Mouse (Mus musculus) frontal cortex, postnatal 14 days (tissue): ENCODE results near the gene Gprin1.
"Not testable (repeated sequence)": the region's sequence is repeated elsewhere in the genome, so short reads cannot be mapped to it uniquely, and the experiment has no call there.

ENCODE experiments used
- DNase-seq, 2 experiments: peaks; one replicate each; pipeline ENCODE4 v3.0.0; 2022; ENCODE audit warnings: low spot score in 2 of 2

The Gprin1 gene

DNA sequence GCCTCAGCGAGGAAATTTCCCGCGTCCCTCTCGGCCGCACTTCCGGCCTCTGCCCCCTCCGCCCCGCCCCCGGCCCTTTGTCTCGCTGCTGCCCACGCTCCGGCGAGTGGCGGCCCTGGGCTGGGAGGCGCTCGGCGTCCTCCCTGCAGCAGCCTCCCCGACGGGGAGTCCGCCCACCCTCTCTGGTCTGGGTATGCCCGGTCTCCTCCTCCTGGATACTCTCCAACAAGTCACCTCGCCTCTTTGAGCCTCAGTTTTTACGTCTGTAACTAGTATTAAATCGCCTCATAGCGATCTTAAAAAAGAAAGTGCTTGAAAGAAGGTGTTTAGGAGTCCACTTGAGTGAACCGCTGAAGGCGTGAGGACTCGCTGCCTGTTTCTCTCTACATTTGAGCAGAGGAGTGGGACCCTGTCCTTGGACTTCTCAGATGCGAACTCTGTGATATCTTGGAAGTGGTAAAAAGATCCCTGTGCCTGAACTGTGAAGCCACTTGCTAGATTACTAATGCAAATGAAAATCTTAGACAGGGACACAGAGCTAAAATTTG, at the start of gene Gprin1:
Gene Gprin1, minus strand, starts transcription at position 11 of the 548 bp plus-strand sequence.
- DNase-seq, result no peak

- DNase-seq, result peak; percentile 44 to 57
Measured at GRCm38 (mm10) chr13:54798740-54799139, 49.1 kb upstream of the Gprin1 start.

DNA sequence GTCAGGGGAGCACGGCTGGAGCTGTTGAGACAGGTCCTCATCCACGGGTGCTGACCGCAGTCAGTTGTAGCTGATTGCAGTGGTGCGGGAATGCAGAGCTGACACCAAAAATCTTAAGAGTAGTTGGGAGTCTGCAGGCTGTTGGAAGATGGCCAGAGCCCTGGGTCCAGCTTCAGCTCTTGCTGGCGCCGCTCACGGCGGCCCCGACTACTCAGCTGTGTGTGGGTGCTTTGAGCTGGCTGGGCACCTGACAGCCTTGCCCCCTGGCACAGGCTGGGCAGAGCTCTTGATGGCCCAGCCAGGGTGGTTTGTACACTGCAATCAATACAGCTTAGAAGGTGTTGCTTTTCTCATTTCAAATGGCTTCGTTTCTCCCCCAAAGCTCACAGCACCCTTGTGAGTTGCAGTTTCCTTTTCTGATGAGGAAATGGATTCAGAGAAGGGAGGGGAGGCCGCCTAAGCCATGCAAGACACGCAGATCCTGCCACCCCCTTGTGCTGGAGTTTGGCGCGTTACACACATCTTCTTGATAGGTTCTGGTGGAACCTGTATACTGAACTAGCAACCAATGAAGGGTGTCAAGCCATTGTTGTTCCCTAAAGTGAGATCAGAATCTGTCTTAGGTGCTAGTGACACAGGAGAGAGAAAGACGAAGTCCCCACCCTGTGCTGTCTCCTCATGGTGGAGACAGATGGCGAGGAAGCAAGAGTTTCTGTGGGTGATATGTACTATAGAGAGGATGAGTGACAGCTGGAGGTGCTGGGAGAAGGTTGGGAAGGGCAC, 48.4 kb upstream of the Gprin1 start:
- no peak for DNase-seq

- peak in 1 of 2 experiments; percentile 49 for DNase-seq
Measured at GRCm38 (mm10) chr13:54797356-54797755, 47.7 kb upstream of the Gprin1 start.

- no peak for DNase-seq
Measured at GRCm38 (mm10) chr13:54794843-54795242, 45.2 kb upstream of the Gprin1 start.

DNA sequence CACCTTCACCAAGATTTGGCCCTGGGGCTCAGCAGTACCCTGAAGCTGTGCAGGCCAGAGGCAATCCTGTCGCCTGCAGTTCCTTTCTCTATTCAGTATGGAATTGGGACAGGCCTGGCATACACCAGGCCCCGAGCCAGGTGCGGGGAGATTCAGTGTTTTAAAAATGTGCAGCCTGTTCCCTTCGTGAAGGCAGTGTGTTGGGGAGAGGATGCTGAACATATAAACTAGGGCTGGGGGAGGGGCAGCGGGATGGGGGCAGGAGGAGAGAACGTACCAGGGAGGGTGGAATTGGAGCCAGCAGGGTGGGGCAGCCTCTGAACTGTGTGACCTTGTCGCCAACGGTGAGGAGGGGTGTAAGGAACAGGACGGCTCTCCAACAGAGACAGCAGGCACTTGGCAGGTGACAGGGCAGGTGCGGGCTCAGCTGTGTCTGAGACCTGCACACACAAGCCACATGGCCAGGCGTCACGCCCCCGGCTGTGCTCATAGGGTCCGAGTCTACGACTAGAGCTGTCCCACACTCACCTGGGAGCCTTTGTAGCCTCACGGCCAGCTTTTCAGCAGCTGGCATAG, 44.4 kb upstream of the Gprin1 start:
- no peak for DNase-seq

- DNase-seq, result no peak
Measured at GRCm38 (mm10) chr13:54792259-54793230, 42.9 kb upstream of the Gprin1 start.

DNA sequence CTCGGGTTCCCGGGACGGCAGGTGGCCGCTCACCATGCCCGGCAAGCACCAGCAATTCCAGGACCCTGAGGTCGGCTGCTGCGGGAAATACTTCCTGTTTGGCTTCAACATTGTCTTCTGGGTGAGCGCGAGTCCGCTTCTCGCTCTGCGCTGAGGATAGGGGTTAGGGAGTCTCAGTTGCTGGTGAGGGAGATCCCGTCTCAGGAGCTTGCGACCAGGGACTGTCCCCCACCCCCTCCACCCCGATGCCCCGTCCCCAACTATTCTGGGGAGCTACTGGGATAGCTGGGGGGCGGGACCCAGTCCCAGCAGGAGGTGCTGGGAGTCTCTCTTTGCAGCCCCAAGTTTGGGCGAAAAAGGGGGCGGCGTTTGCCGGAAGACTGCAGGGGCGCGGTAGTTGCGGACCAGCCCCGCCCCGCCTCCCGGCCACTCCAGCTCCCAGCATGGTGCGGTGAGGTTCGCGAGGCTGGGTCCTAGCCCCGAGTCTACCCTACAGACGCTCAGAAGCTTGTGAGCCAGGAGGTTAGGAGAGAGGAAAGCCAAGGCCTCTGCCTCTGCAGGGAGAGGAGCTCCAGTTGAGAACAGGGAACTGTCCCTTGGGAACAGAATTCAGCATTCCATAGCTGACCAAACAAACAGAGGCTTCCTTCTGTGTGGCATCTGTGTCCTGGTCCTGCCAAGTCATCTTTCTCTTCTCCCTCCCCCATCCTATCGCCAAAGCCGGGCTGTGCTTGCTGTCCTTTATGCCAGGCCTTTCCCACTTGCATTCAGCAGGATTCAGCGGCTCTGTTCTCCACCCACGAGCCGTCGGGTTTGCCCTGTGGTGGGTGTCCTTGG, 40.1 kb upstream of the Gprin1 start:
- DNase-seq, result no peak

DNA sequence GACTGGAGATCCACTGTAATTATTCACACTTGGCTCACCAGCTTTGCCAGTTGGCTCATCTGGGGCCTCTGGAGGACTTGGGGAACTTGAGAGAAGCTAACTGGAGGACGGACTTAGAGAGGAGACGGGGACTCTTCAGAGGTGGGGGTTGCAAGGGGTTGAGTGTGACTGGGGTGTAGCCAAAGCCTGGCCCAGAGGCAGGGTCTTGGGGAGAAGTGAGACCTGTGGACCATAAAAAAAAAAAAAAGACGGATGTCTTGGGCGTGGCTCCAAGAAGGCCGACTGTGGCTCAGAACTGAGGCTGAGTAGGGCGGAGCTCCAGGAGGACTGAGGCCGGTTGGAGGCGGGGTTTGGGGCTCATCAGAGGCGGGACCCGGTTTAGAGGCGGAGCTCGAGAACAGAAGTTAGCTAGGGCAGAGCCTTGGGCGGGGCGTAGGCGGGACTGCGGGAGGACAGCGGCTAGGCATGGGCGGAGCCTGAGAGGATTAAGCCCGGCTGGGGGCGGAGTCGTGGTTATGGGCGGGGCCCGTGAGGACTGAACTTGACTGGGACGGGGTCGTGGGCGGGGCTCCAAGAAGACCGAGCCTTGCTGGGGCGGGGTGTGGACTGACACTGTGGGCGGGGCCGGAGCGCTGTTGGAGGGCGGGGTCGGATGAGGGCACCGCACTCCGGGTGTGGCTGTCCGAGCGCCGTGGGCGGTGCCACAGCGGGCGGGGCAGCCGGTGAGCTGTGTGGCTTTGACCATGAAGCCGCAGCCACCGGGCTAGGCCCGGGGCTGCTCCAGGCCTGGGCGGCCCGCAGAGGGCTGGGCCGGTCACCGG, 39.3 kb upstream of the Gprin1 start, which contains the start of gene Tspan17:
Gene Tspan17, plus strand, starts transcription at position 638 of the 821 bp plus-strand sequence.
- DNase-seq, result peak; percentile 89 to 90

GRCm38 (mm10) chr13:54787591-54787990, 37.9 kb upstream of the Gprin1 start:
- not testable (repeated sequence) for DNase-seq

DNA sequence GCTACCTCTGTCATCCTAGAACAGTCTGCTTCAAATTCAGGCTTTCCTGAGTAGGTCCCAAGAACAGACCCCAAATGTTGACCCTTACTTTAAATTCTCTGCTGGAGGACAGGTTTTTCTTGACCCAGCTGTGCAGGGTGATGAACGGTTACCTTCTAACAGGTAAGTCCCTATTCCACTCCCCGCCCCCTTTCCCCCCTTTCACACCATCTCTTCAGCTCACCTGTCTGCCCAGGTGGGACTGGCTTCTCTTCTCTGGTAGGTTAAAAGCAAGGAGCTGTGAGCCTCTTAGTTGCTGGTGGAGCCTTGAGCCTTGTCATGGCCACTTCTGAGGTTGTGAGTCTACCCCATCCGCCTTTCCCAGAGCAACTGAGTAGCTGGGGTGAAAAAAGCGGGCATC, 34.0 kb upstream of the Gprin1 start, which contains the start of gene Eif4e1b:
Gene Eif4e1b, plus strand, starts transcription at position 301 of the 400 bp plus-strand sequence.
- no peak for DNase-seq

- DNase-seq, result no peak
Measured at GRCm38 (mm10) chr13:54783235-54783634, 33.6 kb upstream of the Gprin1 start.

DNA sequence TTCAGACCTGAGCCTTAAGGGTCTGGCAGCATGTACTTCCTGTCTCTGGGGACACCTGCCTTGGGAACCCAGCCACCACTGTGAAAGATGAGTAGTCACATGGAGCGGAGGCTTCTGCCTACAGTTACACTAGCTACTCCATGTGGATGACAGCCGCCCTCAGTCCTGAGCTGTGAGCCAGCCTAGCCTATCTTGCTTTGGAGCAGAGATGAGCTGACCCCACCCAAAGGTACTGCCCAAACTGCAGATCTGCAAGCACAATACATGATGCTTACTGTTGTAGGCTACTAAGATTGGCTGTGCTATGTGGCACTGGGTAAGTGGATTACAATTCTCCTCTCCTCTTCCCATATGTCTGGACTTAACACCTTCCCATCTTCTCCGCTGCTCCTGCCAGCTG, 31.4 kb upstream of the Gprin1 start:
- no peak for DNase-seq

DNA sequence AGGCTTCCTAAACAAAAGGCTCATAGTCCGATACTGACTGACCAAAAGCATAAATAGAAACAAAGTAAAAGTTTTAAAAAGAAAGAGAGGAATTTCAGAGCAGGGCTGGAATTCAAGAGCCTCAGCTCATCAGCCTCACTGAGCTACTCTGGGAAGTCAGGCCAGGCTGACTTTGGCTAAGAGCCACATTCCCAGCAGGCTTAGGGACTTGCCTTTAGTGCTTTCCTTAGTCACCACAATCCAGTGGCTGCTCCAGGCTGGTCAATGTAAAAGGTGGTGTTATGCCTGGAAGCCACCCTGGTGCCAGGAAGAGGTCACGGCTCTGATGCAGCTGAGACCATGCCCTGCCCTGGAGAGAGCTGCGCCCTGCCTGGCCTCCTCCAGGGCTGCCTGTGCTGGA, 30.9 kb upstream of the Gprin1 start:
- DNase-seq, result no peak

- no peak for DNase-seq
Measured at GRCm38 (mm10) chr13:54767012-54767411, 17.3 kb upstream of the Gprin1 start.

- DNase-seq, result peak; percentile 73 to 81
Measured at GRCm38 (mm10) chr13:54766192-54766768, 16.6 kb upstream of the Gprin1 start, which contains the start of gene Sncb. Sncb (minus strand) TSS chr13:54766595.

DNA sequence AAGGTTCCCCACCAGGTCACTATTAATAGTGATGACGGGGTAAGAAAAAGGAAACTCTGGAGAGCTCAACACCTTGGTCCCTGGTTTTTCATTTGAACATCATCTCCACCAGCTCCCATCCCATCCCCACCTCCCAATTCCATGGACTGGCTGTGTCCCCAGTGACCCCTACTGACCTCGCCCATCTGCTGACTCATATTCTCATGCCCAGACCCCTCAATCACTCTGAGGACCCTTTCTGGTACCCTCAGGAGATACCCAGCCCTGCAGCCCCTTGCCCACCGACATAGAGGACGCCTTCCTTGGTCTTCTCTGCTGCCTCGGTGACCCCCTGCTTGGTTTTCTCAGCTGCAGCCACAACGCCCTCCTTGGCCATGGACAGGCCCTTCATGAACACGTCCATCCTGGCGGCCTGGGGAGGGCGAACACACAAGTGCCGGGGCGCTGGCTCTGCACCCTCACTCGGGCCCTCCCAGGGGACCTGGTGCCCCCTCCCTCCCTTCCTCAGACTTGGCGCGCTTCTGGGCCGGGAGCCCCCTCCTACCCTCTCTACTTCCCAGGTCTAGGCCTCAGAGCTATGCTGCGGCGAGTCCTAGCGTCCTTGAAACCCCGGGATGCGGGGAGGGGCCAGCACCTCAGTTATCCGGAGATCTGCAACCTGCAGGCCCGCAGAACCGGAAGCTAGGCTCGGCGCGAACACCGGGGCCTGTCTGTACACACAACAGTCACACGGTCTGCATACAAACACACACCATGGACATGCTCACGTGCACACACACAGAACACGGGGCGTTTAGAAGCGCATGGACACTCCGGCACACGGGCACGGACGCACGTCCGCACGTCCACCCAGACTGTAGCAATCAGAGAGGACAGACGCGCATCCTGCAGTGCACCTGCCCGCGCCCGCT, 15.9 kb upstream of the Gprin1 start:
- DNase-seq, result no peak

DNA sequence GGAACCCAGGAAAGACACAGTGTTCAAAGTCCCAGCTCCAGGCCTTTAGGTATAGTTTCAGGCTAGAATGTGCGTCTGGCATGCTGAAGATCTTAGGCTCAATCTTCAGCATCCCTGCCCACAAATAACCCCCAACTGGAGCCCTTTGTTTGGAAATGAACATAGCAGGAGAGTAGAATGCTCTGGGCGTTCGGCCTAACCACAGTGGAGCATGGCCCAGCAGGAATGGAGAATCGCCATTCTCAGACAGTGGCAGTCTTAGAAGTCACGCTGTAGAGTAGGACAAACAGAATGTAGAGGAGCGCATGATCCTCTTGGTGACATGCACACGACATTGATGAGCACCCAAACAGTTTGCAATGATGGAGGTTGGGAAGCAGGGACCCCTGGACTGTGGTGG, 11.2 kb upstream of the Gprin1 start:
- no peak for DNase-seq
